Mouse (Mus musculus) heart, embryonic 16.5 days (tissue): ENCODE results near the gene Zfp3. TPM values are rescaled to one million over a fixed set of nuclear protein-coding genes. Genes with fewer than 3 reads are reported as not detected.

ENCODE experiments used
- ATAC-seq: fragments of 200-750 bp; cut with Nextera tagmentation; replicated peaks from 2 replicates; pipeline ENCODE4 v1.8.0; 2017; ENCODE audit warnings: moderate number of reproducible peaks; ENCODE audit not compliant: insufficient read depth, low FRiP score; ENCODE audit errors: extremely low read depth
- H3K27ac ChIP-seq: fragments of 300-500 bp; sonication (generic); 2 replicates; pipeline ENCODE4 v1.5.1; 2014; ENCODE audit warnings: mild to moderate bottlenecking, low read length, control low read depth, moderate library complexity
- H3K27me3 ChIP-seq: fragments of 300-500 bp; sonication (generic); 2 replicates; pipeline ENCODE4 v1.6.1; 2014; ENCODE audit warnings: low read length, mixed read lengths; ENCODE audit not compliant: control insufficient read depth, insufficient read depth
- H3K36me3 ChIP-seq: fragments of 300-500 bp; sonication (generic); 2 replicates; pipeline ENCODE4 v1.6.1; 2014; ENCODE audit not compliant: control insufficient read depth, insufficient read depth
- H3K4me1 ChIP-seq: fragments of 300-500 bp; sonication (generic); 2 replicates; pipeline ENCODE4 v1.6.1; 2014; ENCODE audit warnings: low read length, mixed read lengths; ENCODE audit not compliant: control insufficient read depth, insufficient read depth
- H3K4me2 ChIP-seq: fragments of 300-500 bp; sonication (generic); 2 replicates; pipeline ENCODE4 v1.6.1; 2014; ENCODE audit warnings: low read depth, mild to moderate bottlenecking, control low read depth, low read length
- H3K4me3 ChIP-seq: fragments of 300-500 bp; sonication (generic); 2 replicates; pipeline ENCODE4 v1.5.1; 2014; ENCODE audit warnings: mild to moderate bottlenecking, control low read depth, low read length
- H3K9ac ChIP-seq: fragments of 300-500 bp; sonication (generic); 2 replicates; pipeline ENCODE4 v1.6.1; 2014; ENCODE audit warnings: low read length, control low read depth
- H3K9me3 ChIP-seq: fragments of 300-500 bp; sonication (generic); replicated peaks from 2 replicates; pipeline ENCODE4 v1.6.1; 2016; ENCODE audit warnings: low read length; ENCODE audit not compliant: control insufficient read depth
- WGBS: fragments of 180-500 bp; shearing (Covaris S2); extraction: QIAGEN DNeasy Blood & Tissue Kit; methylation state at CpG from one replicate; pipeline ENCODE4 v1.1.7; 2014; 5-methylcytosine and 5-hydroxymethylcytosine counted together
- polyA plus RNA-seq: library from polyadenylated mRNA; unstranded; fragments of >200 nt; fragmentation: Nextera tagmentation; extraction: Ambion mirVana; gene quantifications from 2 replicates; pipeline ENCODE4 v1.2.1, GENCODE M21; 2015

Zfp3 gene
- polyA plus RNA-seq, 1 experiment from 2014 or later = 10.0 TPM

- Histone ChIP-seq H3K27ac (no peak overlapping the region), H3K4me1 (no peaks in the 10 kb centered on the region), H3K4me3 (no peak overlapping the region), H3K27me3 (no peaks in the 10 kb centered on the region), H3K4me2 (no peak overlapping the region), H3K36me3 (no peaks in the 10 kb centered on the region), H3K9me3 (no peaks in the 10 kb centered on the region), H3K9ac (no peak overlapping the region)
- 35% methylated on average over 1 of the region's 1 CpGs for WGBS
- ATAC-seq = no peak
Observed at GRCm38 (mm10) chr11:70809011-70809410, 45.0 kb downstream of the Zfp3 start.

- H3K36me3 ChIP-seq = no peaks in the 10 kb centered on the region
- no peak overlapping the region for H3K4me2 ChIP-seq
- no peak for ATAC-seq
- H3K27ac ChIP-seq = no peak overlapping the region
- H3K4me3 ChIP-seq = no peak overlapping the region
- 80% methylated on average over 5 of the region's 5 CpGs for WGBS
- H3K27me3 ChIP-seq = no peaks in the 10 kb centered on the region
- H3K9ac ChIP-seq = no peak overlapping the region
- no peaks in the 10 kb centered on the region for H3K4me1 ChIP-seq
- no peaks in the 10 kb centered on the region for H3K9me3 ChIP-seq
Observed at GRCm38 (mm10) chr11:70811041-70811440, 47.0 kb downstream of the Zfp3 start.

GRCm38 (mm10) chr11:70811471-70812240, 47.6 kb downstream of the Zfp3 start:
- no peak overlapping the region for H3K9ac ChIP-seq
- 61% methylated on average over 13 of the region's 13 CpGs for WGBS
- H3K4me2 ChIP-seq = no peak overlapping the region
- no peak overlapping the region for H3K4me3 ChIP-seq
- H3K4me1 ChIP-seq = no peaks in the 10 kb centered on the region
- H3K36me3 ChIP-seq = no peaks in the 10 kb centered on the region
- H3K9me3 ChIP-seq = no peaks in the 10 kb centered on the region
- no peak overlapping the region for H3K27ac ChIP-seq
- no peak for ATAC-seq
- H3K27me3 ChIP-seq = no peaks in the 10 kb centered on the region

- Histone ChIP-seq H3K4me1 (no peaks in the 10 kb centered on the region), H3K36me3 (no peaks in the 10 kb centered on the region), H3K27ac (no peak within 1 kb of the TSS), H3K9ac (no peak within 1 kb of the TSS), H3K9me3 (no peaks in the 10 kb centered on the region), H3K4me3 (no peak within 1 kb of the TSS), H3K4me2 (no peak within 1 kb of the TSS), H3K27me3 (no peaks in the 10 kb centered on the region)
- WGBS = 66% methylated on average over 7 of the region's 7 CpGs
- ATAC-seq = no peak
Observed at GRCm38 (mm10) chr11:70812365-70812764, 48.4 kb downstream of the Zfp3 start, which contains the start of gene Scimp. Scimp (minus strand) TSS chr11:70812586.

GRCm38 (mm10) chr11:70815071-70815470, 51.1 kb downstream of the Zfp3 start:
- Histone ChIP-seq H3K4me2 (no peak overlapping the region), H3K9me3 (no peaks in the 10 kb centered on the region), H3K27me3 (no peaks in the 10 kb centered on the region), H3K36me3 (no peaks in the 10 kb centered on the region), H3K9ac (no peak overlapping the region), H3K4me1 (no peaks in the 10 kb centered on the region), H3K4me3 (no peak overlapping the region), H3K27ac (no peak overlapping the region)
- WGBS = 83% methylated on average over 8 of the region's 8 CpGs
- ATAC-seq = no peak

GRCm38 (mm10) chr11:70815498-70816078, 51.6 kb downstream of the Zfp3 start:
- Histone ChIP-seq H3K27me3 (no peaks in the 10 kb centered on the region), H3K9ac (no peak overlapping the region), H3K9me3 (no peaks in the 10 kb centered on the region), H3K27ac (no peak overlapping the region), H3K4me1 (no peaks in the 10 kb centered on the region), H3K4me2 (no peak overlapping the region), H3K4me3 (no peak overlapping the region), H3K36me3 (no peaks in the 10 kb centered on the region)
- WGBS = 24% methylated on average over 6 of the region's 6 CpGs
- ATAC-seq = no peak

- no peak overlapping the region for H3K9ac ChIP-seq
- no peaks in the 10 kb centered on the region for H3K4me1 ChIP-seq
- no peak overlapping the region for H3K27ac ChIP-seq
- no peaks in the 10 kb centered on the region for H3K9me3 ChIP-seq
- no peak overlapping the region for H3K4me2 ChIP-seq
- no peak for ATAC-seq
- no peak overlapping the region for H3K4me3 ChIP-seq
- H3K36me3 ChIP-seq = no peaks in the 10 kb centered on the region
- WGBS = 56% methylated on average over 4 of the region's 4 CpGs
- no peaks in the 10 kb centered on the region for H3K27me3 ChIP-seq
Observed at GRCm38 (mm10) chr11:70816770-70817169, 52.8 kb downstream of the Zfp3 start.

GRCm38 (mm10) chr11:70820120-70820519, 56.1 kb downstream of the Zfp3 start:
- Histone ChIP-seq H3K4me1 (peaks cover 7% of the 10 kb centered on the region), H3K27me3 (no peaks in the 10 kb centered on the region), H3K27ac (no peak overlapping the region), H3K9ac (no peak overlapping the region), H3K4me3 (no peak overlapping the region), H3K9me3 (no peaks in the 10 kb centered on the region), H3K4me2 (no peak overlapping the region), H3K36me3 (no peaks in the 10 kb centered on the region)
- 77% methylated on average over 8 of the region's 8 CpGs for WGBS
- ATAC-seq = no peak

- ATAC-seq = no peak
- Histone ChIP-seq H3K4me2 (peak overlapping the region; percentile 16; the same call in 1 of the 2 replicates), H3K9me3 (no peaks in the 10 kb centered on the region), H3K27ac (no peak overlapping the region), H3K9ac (no peak overlapping the region), H3K4me1 (peaks cover 7% of the 10 kb centered on the region), H3K27me3 (no peaks in the 10 kb centered on the region), H3K36me3 (no peaks in the 10 kb centered on the region), H3K4me3 (no peak overlapping the region)
- WGBS = 42% methylated on average over 17 of the region's 17 CpGs
Observed at GRCm38 (mm10) chr11:70821728-70822591, 58.0 kb downstream of the Zfp3 start.
